Mouse (Mus musculus) stomach, postnatal 0 days (tissue): ENCODE measurements at regions not wholly inside any gene's neighbourhood (a gene's known extent, or its start where the extent isn't known, plus 50 kb on each side); places are given as distances from the start of the nearest gene placed in this dataset.

Experiments
- CTCF ChIP-seq: IDR thresholded peaks from 2 replicates; pipeline ENCODE4 v1.5.1; 2016; ENCODE audit warnings: antibody characterized with exemption, low read depth, mild to moderate bottlenecking, moderate library complexity
- EP300 ChIP-seq: optimal IDR thresholded peaks from 2 replicates; pipeline ENCODE3; 2016; ENCODE audit warnings: antibody characterized with exemption

- no peak for TF ChIP-seq CTCF
- TF ChIP-seq EP300: no peak
These were observed 448.0 kb downstream of the Gm597 start for GRCm38 (mm10) chr1:28332031-28332430.
